Mouse (Mus musculus) testis, adult 2 months (tissue): ENCODE results near the gene Clstn3. TPM values are rescaled to one million over a fixed set of nuclear protein-coding genes. Genes with fewer than 3 reads are reported as not detected.

Experiments used
- H3K27ac ChIP-seq: fragments of 200-500 bp; 2 replicates; pipeline ENCODE4 v1.5.1; 2012; ENCODE audit warnings: low read depth, low read length; ENCODE audit not compliant: control insufficient read depth, insufficient read depth
- H3K27me3 ChIP-seq: fragments of 200-500 bp; 2 replicates; pipeline ENCODE4 v1.6.1; 2012; ENCODE audit warnings: mild to moderate bottlenecking, low read length, moderate library complexity; ENCODE audit not compliant: control insufficient read depth, insufficient read depth
- H3K36me3 ChIP-seq: fragments of 200-500 bp; 2 replicates; pipeline ENCODE4 v1.6.1; 2012; ENCODE audit warnings: mild to moderate bottlenecking, low read length; ENCODE audit not compliant: control insufficient read depth, insufficient read depth
- H3K4me1 ChIP-seq: fragments of 200-500 bp; 2 replicates; pipeline ENCODE4 v1.6.1; 2012; ENCODE audit warnings: low read length; ENCODE audit not compliant: control insufficient read depth, insufficient read depth
- H3K4me3 ChIP-seq: fragments of 200-500 bp; 2 replicates; pipeline ENCODE4 v1.5.1; 2012; ENCODE audit warnings: low read depth, mild to moderate bottlenecking, low read length, moderate library complexity, mixed read lengths; ENCODE audit not compliant: control insufficient read depth
- CTCF ChIP-seq: fragments of 200-500 bp; IDR thresholded peaks from 2 replicates; pipeline ENCODE4 v1.5.1; 2012; ENCODE audit warnings: low read depth, mild to moderate bottlenecking, inconsistent platforms, low read length, moderate library complexity; ENCODE audit not compliant: control insufficient read depth, insufficient read depth, insufficient replicate concordance
- POLR2A ChIP-seq: fragments of 200-500 bp; IDR thresholded peaks from 2 replicates; pipeline ENCODE4 v1.6.1; 2012; ENCODE audit warnings: low read depth, mild to moderate bottlenecking, inconsistent platforms, low read length, moderate library complexity; ENCODE audit not compliant: control insufficient read depth
- polyA plus RNA-seq: library from polyadenylated mRNA; depleted of rRNA; stranded (reverse); fragments of >200 nt; gene quantifications from 2 replicates; pipeline ENCODE4 v1.2.3, GENCODE M21; 2012

The Clstn3 gene
- polyA plus RNA-seq, 1 experiment, result 4.7 TPM

GRCm38 (mm10) chr6:124448186-124448852 is 16.3 kb downstream of the Clstn3 start:
- no peak overlapping the region for H3K27ac ChIP-seq
- H3K4me3 ChIP-seq, result no peak overlapping the region
- no peak for TF ChIP-seq CTCF
- no peak for TF ChIP-seq POLR2A
- H3K27me3 ChIP-seq, result no peaks in the 10 kb centered on the region
- H3K36me3 ChIP-seq, result no peaks in the 10 kb centered on the region
- no peaks in the 10 kb centered on the region; the same call in 1 of the 2 replicates for H3K4me1 ChIP-seq

DNA sequence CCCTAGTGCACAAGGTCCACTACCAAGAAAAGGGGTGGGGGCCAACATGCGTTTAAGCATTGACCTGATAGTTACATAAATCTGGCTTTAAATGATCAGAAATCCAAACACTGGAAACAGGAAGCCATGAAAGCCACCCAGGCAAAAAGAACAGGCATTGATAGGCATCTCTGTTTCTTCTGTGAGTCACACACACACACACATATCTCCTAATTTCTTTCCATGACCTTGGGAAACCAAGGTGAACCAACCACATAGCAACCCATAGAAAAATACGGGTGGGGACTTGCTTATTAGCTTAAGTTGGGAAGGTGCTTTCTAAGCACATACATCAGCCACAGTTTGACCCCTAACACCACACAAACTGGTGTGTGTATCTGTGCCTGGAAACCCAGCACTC is 17.2 kb downstream of the Clstn3 start:
- Histone ChIP-seq H3K27ac (no peak overlapping the region), H3K27me3 (no peaks in the 10 kb centered on the region), H3K4me1 (no peaks in the 10 kb centered on the region; the same call in 1 of the 2 replicates), H3K4me3 (no peak overlapping the region), H3K36me3 (no peaks in the 10 kb centered on the region)
- TF ChIP-seq CTCF (no peak), POLR2A (no peak)

- Histone ChIP-seq H3K4me3 (no peak overlapping the region), H3K27ac (no peak overlapping the region), H3K4me1 (peaks cover under 1% of the 10 kb centered on the region), H3K36me3 (no peaks in the 10 kb centered on the region), H3K27me3 (no peaks in the 10 kb centered on the region)
- TF ChIP-seq CTCF (no peak), POLR2A (no peak)
Measured at GRCm38 (mm10) chr6:124446459-124446858, 18.1 kb downstream of the Clstn3 start.

DNA sequence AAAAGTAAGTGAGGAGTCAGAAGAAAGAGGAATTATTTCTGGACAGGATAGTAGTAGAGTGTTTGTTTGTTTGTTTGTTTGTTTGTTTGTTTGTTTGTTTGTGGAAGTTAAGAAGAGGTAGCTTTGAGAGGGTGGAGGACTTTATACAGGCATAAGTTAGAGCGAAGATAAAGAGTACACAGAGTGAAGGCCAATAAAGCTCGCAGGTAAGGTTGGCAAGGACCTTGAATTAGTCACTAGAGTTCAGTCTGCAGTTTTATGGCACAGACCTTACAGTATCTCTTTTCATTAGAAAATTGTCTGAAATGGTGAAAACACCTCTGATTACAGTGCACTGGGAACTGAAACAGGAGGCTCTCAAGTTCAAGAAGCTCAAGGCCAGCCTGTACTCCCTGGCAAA is 18.6 kb downstream of the Clstn3 start:
- peaks cover 5% of the 10 kb centered on the region for H3K4me1 ChIP-seq
- H3K27ac ChIP-seq, result no peak overlapping the region
- no peak for TF ChIP-seq CTCF
- TF ChIP-seq POLR2A, result no peak
- H3K36me3 ChIP-seq, result no peaks in the 10 kb centered on the region
- H3K4me3 ChIP-seq, result no peak overlapping the region
- H3K27me3 ChIP-seq, result no peaks in the 10 kb centered on the region

DNA sequence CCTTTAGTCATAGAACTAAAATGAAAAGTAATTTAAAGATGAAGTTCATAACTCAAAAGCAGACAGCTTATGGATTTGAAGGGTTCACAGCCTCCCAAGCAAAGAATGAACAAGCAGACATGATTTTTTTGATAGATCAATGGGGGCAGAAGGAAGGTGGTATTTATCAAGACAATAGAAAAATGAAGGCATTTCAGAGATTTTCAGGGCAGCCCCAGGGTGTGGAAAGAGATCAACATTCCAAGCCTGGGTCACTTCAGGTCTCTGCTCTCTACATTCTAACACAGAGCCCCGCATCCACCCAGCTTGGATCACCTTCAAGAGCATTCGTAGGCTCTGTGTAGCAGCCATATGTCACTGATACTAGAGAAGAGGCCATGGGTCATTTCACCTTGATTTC is 21.3 kb downstream of the Clstn3 start:
- H3K4me1 ChIP-seq, result peaks cover 8% of the 10 kb centered on the region
- no peak for TF ChIP-seq POLR2A
- TF ChIP-seq CTCF, result no peak
- no peak overlapping the region for H3K4me3 ChIP-seq
- no peaks in the 10 kb centered on the region for H3K27me3 ChIP-seq
- H3K27ac ChIP-seq, result no peak overlapping the region
- H3K36me3 ChIP-seq, result no peaks in the 10 kb centered on the region

DNA sequence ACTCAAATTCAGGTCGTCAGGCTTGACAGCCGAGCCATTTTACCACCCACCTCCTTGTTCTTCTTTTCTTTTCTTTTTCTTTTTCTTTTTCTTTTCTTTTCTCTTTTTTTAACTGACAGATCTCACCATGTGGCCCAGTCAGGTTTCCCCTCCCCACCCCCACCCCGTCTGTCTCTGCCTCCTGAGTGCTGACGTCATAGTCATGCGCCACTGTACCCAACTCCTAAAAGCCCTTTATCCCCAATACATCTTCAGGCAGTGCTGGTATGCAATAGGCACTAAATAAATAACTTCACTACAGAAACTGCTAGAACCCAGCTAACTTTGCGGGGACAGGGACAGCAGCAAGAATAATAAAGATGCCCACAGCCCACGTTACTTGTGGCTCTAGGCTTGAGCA is 28.3 kb downstream of the Clstn3 start:
- Histone ChIP-seq H3K4me3 (no peak overlapping the region), H3K36me3 (no peaks in the 10 kb centered on the region), H3K27me3 (no peaks in the 10 kb centered on the region), H3K4me1 (peaks cover 5% of the 10 kb centered on the region), H3K27ac (no peak overlapping the region)
- TF ChIP-seq POLR2A (no peak), CTCF (no peak)

- Histone ChIP-seq H3K27me3 (no peaks in the 10 kb centered on the region), H3K36me3 (no peaks in the 10 kb centered on the region), H3K27ac (no peak overlapping the region), H3K4me1 (no peaks in the 10 kb centered on the region), H3K4me3 (no peak overlapping the region)
- TF ChIP-seq POLR2A (no peak), CTCF (no peak)
Measured at GRCm38 (mm10) chr6:124435173-124435572, 29.4 kb downstream of the Clstn3 start.

GRCm38 (mm10) chr6:124433688-124434324 is 30.8 kb downstream of the Clstn3 start:
- Histone ChIP-seq H3K27me3 (no peaks in the 10 kb centered on the region), H3K27ac (no peak overlapping the region), H3K4me1 (no peaks in the 10 kb centered on the region), H3K4me3 (no peak overlapping the region), H3K36me3 (no peaks in the 10 kb centered on the region)
- TF ChIP-seq CTCF, result no peak
- TF ChIP-seq POLR2A, result no peak
